In genomic region chr1:45041815-45042214, GRCm38 (mm10) we compare ENCODE assay signal across 25 mouse cellular contexts.
DNase-seq lines count a peak whose midpoint lies in the region; TF ChIP-seq lines count a peak whose summit lies in the region.
"Had no signal": no experiment of that assay in that cellular context is flagged by ENCODE, and none has a peak within 500 bp of the region (broad histone marks: within the 10 kb centered on the region; RNA-seq: fewer than 3 reads in every experiment).

No protein-coding gene starts in this region.

- H3K36me3 ChIP-seq in myocyte (ENCODE audit: control insufficient read depth, insufficient read depth) = no peaks in the 10 kb centered on the region
- H3K36me3 ChIP-seq: embryonic facial prominence, embryonic 10.5 days; embryonic facial prominence, embryonic 15.5 days; heart, embryonic 13.5 days; midbrain, embryonic 13.5 days; neural tube, embryonic 15.5 days had no signal

- no peak for TF ChIP-seq POLR2A in lung, adult 2 months (IDR thresholded peaks at IDR 0.05; ENCODE audit: borderline replicate concordance, extremely low read depth, low read depth, low read length)
- TF ChIP-seq POLR2A in myocyte (IDR thresholded peaks at IDR 0.05; ENCODE audit: insufficient read length, low read depth) = no peak

- no peaks in the 10 kb centered on the region for H3K79me2 ChIP-seq in myocyte (ENCODE audit: control insufficient read depth, insufficient read depth)

- no peaks in the 10 kb centered on the region for H3K27me3 ChIP-seq in myocyte (ENCODE audit: control insufficient read depth, insufficient read depth, insufficient read length)
- H3K27me3 ChIP-seq: embryonic facial prominence, embryonic 15.5 days; heart, embryonic 13.5 days; megakaryocyte, embryonic 14.5 days; midbrain, embryonic 13.5 days; neural tube, embryonic 15.5 days had no signal

- H3ac ChIP-seq in myocyte (ENCODE audit: control insufficient read depth, insufficient read length) = no peak overlapping the region

- peak overlapping the region; percentile 10 for H3K4me2 ChIP-seq in myocyte (ENCODE audit: low read depth)
- H3K4me2 ChIP-seq: embryonic facial prominence, embryonic 15.5 days; heart, embryonic 13.5 days; hindbrain, embryonic 14.5 days; midbrain, embryonic 13.5 days; neural tube, embryonic 15.5 days had no signal

- TF ChIP-seq CTCF in lung, adult 2 months (IDR thresholded peaks at IDR 0.05; ENCODE audit: insufficient read depth, low read length) = no peak

- no peak overlapping the region for H3K4me3 ChIP-seq in lung, adult 2 months (replicated peaks; ENCODE audit: extremely low read depth, low read depth, low read length)
- H3K4me3 ChIP-seq in myocyte = no peak overlapping the region
- H3K4me3 ChIP-seq: embryonic facial prominence, embryonic 10.5 days; embryonic facial prominence, embryonic 15.5 days; heart, adult 2 months; heart, embryonic 13.5 days; megakaryocyte, embryonic 14.5 days; midbrain, embryonic 13.5 days; neural tube, embryonic 15.5 days had no signal

- H3K4me1 ChIP-seq in lung, adult 2 months (ENCODE audit: control insufficient read depth, insufficient read depth, low read length) = no peaks in the 10 kb centered on the region
- H3K4me1 ChIP-seq: embryonic facial prominence, embryonic 10.5 days; embryonic facial prominence, embryonic 15.5 days; heart, embryonic 13.5 days; megakaryocyte, embryonic 14.5 days; midbrain, embryonic 13.5 days; neural tube, embryonic 15.5 days had no signal

- DNase-seq in adrenal gland, postnatal 10 days = peak; percentile 9
- no peak for DNase-seq in adrenal gland, postnatal 14 days
- DNase-seq in lung, postnatal 36 days = peak; percentile 4
- no peak for DNase-seq in lung, adult 2 months
- peak; percentile 76 for DNase-seq in adipocyte (ENCODE audit: low spot score)
- no peak for DNase-seq in c-Kit-positive CD71-positive TER-119-positive erythroid progenitor cells, embryonic 14.5 days (ENCODE audit: low spot score)
- no peak for DNase-seq in thymus, postnatal 0 days (ENCODE audit: low spot score)
- DNase-seq: adrenal gland, postnatal 25 days; cerebellum, adult 18-20 months; cerebellum, postnatal 14 days; gastrocnemius, postnatal 25 days; heart, adult 2 months; heart, postnatal 10 days; kidney, adult 9 months; kidney, postnatal 10 days; layer of hippocampus, postnatal 36 days; left cerebral cortex, postnatal 4 days had no signal

TF ChIP-seq in myocyte, 11 proteins besides CTCF, POLR2A, EP300 and RAD21:
- TF ChIP-seq CEBPB (IDR thresholded peaks at IDR 0.05; ENCODE audit: insufficient read depth, poor library complexity, severe bottlenecking) (peak; percentile 96), TCF3 (IDR thresholded peaks at IDR 0.05; ENCODE audit: insufficient read length, low read depth) (no peak)

Comparison
In these comparisons a context has a peak if more than half of its experiments do, and no peak if none do; other contexts are left out.
1. DNase-seq: peak in adrenal gland, postnatal 10 days (single experiment), lung, postnatal 36 days (single experiment) and adipocyte (single experiment); none in adrenal gland, postnatal 14 days (single experiment), lung, adult 2 months (single experiment), c-Kit-positive CD71-positive TER-119-positive erythroid progenitor cells, embryonic 14.5 days (single experiment) and thymus, postnatal 0 days (single experiment).